Comparison of ENCODE assay signal across 9 mouse cellular contexts in the genomic region with DNA sequence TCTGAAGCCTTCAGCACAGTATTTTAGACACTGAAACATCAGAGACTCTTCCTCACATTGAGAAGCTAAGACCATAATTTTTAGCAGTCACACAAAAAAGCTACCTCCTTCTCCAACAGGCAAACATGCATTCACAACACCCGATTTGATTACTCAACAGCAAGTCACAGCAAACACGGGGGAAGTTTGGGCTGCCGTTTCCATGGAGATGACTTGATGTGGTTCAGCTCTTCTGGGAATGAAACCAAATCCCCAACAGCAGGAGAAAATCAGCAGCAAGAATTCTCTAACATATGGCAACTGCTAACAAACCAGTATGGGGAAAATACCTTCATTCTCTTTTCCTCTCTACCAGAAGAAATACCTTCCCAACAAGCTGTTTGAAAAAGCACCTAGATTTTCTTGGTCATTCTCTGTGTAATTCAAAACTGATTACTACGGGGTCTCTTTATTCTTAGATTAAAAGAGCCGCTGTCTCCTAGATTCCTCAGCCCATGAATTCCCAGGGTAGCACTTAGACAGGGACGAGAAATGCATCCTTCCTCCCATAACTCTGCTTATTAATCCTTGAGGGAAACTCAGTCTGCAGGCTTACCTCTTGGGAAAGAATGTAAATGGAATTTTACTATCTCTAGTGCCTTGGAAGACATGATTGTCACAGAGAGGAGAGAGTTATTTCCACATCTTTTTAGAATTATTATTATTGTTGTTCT.
DNase-seq lines count a peak whose midpoint lies in the region; ATAC-seq and TF ChIP-seq lines count a peak whose summit lies in the region.
"Had no signal": no experiment of that assay in that cellular context is flagged by ENCODE, and none has a peak within 500 bp of the region (broad histone marks: within the 10 kb centered on the region; RNA-seq: fewer than 3 reads in every experiment).

No protein-coding gene starts in this region.

- ATAC-seq in intestine, embryonic 16.5 days = 0 out of 2 replicates have a peak, but pooled peaks have one; percentile 38
- ATAC-seq in activated CD4-positive, CD25-positive, alpha-beta regulatory T cell, adult 4 months = no peak
- ATAC-seq in megakaryocyte, adult 5-6 weeks (ENCODE audit: poor library complexity, severe bottlenecking) = no peak

- no peaks in the 10 kb centered on the region for H3K36me3 ChIP-seq in intestine, embryonic 16.5 days (ENCODE audit: control insufficient read depth, insufficient read depth, low read length)
- H3K36me3 ChIP-seq in myocyte (ENCODE audit: control insufficient read depth, insufficient read depth) = no peaks in the 10 kb centered on the region
- H3K36me3 ChIP-seq: G1E had no signal

- peak; percentile 13 to 47 for DNase-seq in lung, adult 18-20 months
- no peak for DNase-seq in lung, adult 2 months
- peak; percentile 69 for DNase-seq in left cerebral cortex, postnatal 36 days (ENCODE audit: low spot score in 2 of 2)

- intact Hi-C loops in left cerebral cortex, postnatal 36 days (cut with DNase I) = loop anchor here (10.0 kb wide), 1 partner anchor 58 kb away; no protein-coding TSS in a partner anchor

- TF ChIP-seq CTCF in lung, adult 2 months (IDR thresholded peaks at IDR 0.05; ENCODE audit: insufficient read depth, low read length) = no peak
- no peak for TF ChIP-seq CTCF in embryonic fibroblast, embryonic 13.5 days (IDR thresholded peaks at IDR 0.05; ENCODE audit: borderline replicate concordance, insufficient read depth, low read length)

- H3K27ac ChIP-seq in embryonic fibroblast, embryonic 13.5 days (ENCODE audit: insufficient read depth, low read length) = 0 out of 2 replicates have a peak overlapping the region, but pooled peaks have one; percentile 32
- no peak overlapping the region for H3K27ac ChIP-seq in intestine, embryonic 16.5 days (ENCODE audit: low read length)

- no peaks in the 10 kb centered on the region for H3K9me3 ChIP-seq in intestine, embryonic 16.5 days (ENCODE audit: control insufficient read depth, low read length)
- H3K9me3 ChIP-seq: G1E had no signal

- H3K4me3 ChIP-seq in lung, adult 2 months (replicated peaks; ENCODE audit: extremely low read depth, low read depth, low read length) = no peak overlapping the region
- no peak overlapping the region for H3K4me3 ChIP-seq in embryonic fibroblast, embryonic 13.5 days (ENCODE audit: insufficient read depth, low read length)
- H3K4me3 ChIP-seq in intestine, embryonic 16.5 days (ENCODE audit: low read length) = no peak overlapping the region
- H3K4me3 ChIP-seq in myocyte = no peak overlapping the region

- H3K79me2 ChIP-seq in myocyte (ENCODE audit: control insufficient read depth, insufficient read depth) = no peaks in the 10 kb centered on the region

- H3K27me3 ChIP-seq in intestine, embryonic 16.5 days (replicated peaks; ENCODE audit: control insufficient read depth, insufficient read depth, low read length) = no peaks in the 10 kb centered on the region
- no peaks in the 10 kb centered on the region for H3K27me3 ChIP-seq in myocyte (ENCODE audit: control insufficient read depth, insufficient read depth, insufficient read length)

- no peak overlapping the region for H3ac ChIP-seq in myocyte (ENCODE audit: control insufficient read depth, insufficient read length)

- H3K4me2 ChIP-seq in intestine, embryonic 16.5 days (ENCODE audit: low read depth, low read length) = no peak overlapping the region
- peak overlapping the region; percentile 54 for H3K4me2 ChIP-seq in myocyte (ENCODE audit: low read depth)

- 35% methylated on average over 6 of the region's 6 CpGs for WGBS in lung, adult 2 months
- 26% methylated on average over 6 of the region's 6 CpGs for WGBS in intestine, embryonic 16.5 days

- no peak overlapping the region for H3K9ac ChIP-seq in intestine, embryonic 16.5 days (ENCODE audit: low read depth, low read length)

- no peaks in the 10 kb centered on the region for H3K4me1 ChIP-seq in lung, adult 2 months (ENCODE audit: control insufficient read depth, insufficient read depth, low read length)
- H3K4me1 ChIP-seq in embryonic fibroblast, embryonic 13.5 days (ENCODE audit: control insufficient read depth, insufficient read depth, low read length) = no peaks in the 10 kb centered on the region
- H3K4me1 ChIP-seq in intestine, embryonic 16.5 days (ENCODE audit: control insufficient read depth, insufficient read depth, low read length) = no peaks in the 10 kb centered on the region

- no peak for TF ChIP-seq POLR2A in lung, adult 2 months (IDR thresholded peaks at IDR 0.05; ENCODE audit: borderline replicate concordance, extremely low read depth, low read depth, low read length)
- no peak for TF ChIP-seq POLR2A in embryonic fibroblast, embryonic 13.5 days (IDR thresholded peaks at IDR 0.05; ENCODE audit: low read depth, low read length)
- TF ChIP-seq POLR2A in myocyte (IDR thresholded peaks at IDR 0.05; ENCODE audit: insufficient read length, low read depth) = no peak

TF ChIP-seq in myocyte, 11 proteins besides CTCF, POLR2A, EP300 and RAD21:
- TF ChIP-seq MYOG (IDR thresholded peaks at IDR 0.05; ENCODE audit: control insufficient read depth in 1 of 3, insufficient read depth in 1 of 3, insufficient read length in 2 of 3, low read depth in 2 of 3) = no peak
- peak; percentile 69 for TF ChIP-seq CEBPB (IDR thresholded peaks at IDR 0.05; ENCODE audit: insufficient read depth, poor library complexity, severe bottlenecking)
